Mouse (Mus musculus) retina, embryonic 14.5 days (tissue): ENCODE measurements around the gene Icam1.

ENCODE experiments used
- DNase-seq: peaks from one replicate; pipeline ENCODE4 v3.0.0-alpha.2; 2015; ENCODE audit warnings: low spot score

Gene Icam1

DNA sequence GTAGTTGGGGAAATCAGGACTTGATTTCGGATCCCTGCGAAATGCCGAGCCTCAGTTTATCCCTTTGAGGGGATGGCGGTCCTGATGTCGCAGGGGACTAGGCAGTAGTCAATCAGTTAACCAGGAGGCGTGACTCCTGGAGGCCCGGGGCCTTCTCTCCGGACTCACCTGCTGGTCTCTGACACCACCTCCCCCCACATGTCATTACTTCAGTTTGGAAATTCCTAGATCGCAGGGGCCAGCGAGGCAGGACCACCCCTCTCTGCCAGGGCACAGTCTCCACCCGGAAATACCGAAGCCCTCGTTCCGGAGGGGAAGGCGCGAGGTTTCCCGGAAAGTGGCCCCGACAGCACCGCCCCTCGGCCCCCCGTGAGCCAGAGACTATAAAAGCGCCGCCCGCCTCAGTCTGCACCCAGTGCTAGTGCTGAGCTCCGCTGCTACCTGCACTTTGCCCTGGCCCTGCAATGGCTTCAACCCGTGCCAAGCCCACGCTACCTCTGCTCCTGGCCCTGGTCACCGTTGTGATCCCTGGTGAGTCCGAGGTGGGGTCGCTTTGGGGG is at the start of gene Icam1:
Icam1 (plus strand) TSS at position 415 of the 560 bp plus-strand sequence.
- no peak for DNase-seq

DNA sequence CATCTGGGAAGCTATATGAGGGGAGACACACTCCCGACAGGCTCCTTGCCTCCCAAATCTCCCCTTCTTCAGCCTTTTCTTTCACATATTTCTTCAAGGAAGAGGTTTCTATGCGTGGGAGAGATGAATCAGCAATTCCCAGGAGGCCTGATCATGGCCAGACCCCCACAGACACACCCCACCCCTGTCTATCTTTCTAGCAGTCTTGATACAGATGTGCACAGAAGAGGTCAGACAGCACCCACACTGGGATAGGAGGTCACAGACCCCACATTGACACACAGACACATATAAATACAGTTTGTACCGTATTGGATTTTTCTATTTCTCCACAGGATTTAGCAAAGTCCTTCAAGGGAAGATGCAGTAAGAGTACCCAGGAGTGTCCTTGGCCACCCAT is 49.8 kb upstream of the Icam1 start:
- no peak for DNase-seq

- no peak for DNase-seq
These were observed 49.0 kb upstream of the Icam1 start for GRCm38 (mm10) chr9:20966747-20967146.

- DNase-seq: no peak
These were observed 44.0 kb upstream of the Icam1 start for GRCm38 (mm10) chr9:20971751-20972140.

DNA sequence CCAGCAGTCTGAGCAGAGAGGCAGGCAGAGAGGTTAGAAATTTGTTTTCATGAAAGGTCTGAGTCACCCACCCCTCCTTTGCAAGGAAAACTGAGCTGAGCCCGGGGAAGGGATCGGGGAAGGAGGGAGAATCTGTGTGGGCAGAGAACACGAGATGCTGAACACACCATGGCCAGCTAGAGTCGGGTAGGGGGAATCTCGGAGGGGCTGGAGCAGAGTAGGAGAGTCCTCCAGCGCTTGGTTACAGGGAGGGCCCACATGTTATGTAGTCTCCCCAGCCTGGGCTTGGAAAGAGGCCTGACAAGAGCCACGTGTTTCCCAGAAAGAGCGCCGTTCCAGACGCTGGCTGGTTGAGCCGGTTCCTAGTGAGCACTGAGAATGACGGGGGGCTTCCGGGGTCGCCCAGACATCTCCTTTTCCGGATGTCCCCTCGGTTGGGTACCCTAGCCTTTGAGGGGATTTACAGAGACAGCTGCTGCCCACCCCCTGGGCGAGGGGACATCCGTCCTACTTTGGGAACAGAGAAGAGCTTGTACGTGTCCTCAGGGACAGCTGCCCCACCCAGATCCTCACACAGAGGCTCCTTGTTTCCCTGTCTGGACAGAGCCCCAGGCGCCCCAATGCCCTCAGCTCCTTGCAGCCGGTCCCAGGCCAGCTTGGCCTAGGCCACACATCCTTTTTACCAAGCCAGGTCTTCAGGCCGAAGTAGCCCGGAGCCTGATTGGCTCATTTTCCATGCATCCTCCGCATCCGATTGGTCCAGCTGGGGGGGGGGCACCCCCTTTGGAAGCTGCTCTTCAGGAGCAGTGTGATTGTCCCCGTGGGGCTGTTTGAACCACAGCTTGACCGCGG is 43.4 kb upstream of the Icam1 start:
- peak; percentile 40 for DNase-seq

- DNase-seq: no peak
These were observed 42.6 kb upstream of the Icam1 start for GRCm38 (mm10) chr9:20973001-20973681.

DNA sequence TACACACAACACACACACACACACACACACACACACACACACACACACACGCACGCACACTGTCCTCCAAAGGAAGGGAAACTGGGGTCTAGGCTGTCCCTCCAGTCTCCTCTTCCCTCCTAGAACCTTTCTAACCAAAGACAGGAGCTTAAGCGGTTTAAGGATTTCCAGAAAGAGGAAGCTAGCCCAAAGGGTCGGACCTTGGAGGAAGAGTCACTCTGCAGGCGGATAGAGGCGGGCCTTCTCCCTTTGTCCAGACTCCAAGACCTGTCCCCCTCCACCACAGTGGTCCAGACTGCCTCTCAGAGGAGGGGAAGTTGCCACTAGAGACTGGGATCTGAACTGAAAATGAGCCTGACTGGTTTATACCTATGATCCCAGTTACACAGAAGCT is 42.1 kb upstream of the Icam1 start:
- no peak for DNase-seq

DNA sequence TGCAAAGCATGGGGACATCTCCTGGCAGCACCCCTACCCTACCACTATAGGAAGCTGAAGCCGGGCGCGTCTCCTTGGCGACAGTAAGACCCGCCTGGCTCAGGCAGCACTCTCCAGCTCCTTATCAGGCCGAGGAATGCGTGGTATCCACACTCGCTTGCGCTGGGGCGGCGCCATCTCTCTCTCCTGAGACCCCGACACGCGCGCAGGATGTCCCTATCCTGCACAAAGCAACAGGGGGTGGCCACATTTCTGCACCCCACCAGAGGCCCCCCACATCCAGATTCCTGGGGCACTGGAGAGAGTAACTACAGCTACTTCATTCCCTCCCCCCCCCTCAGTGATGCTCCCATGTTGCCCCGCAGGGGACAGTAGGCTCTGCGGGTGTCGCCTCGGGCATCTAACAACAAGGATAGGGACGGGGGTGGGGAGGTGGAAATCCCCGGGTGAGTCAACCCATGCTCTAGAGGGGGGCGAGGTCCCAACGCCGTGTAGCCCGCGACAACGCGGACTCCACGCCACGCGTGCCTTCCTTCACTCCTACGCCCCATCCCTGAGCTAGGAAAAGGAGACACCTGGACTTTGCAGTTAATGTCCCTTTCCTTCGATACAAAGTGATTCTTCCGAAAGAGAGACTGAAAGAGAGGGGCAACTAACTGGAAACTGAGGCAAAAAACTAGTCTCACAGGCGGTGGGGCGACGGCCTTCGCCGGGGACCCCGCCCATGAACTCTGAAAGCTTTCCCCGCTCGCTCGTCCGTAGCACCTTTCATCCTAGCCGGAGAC is 40.2 kb upstream of the Icam1 start:
- DNase-seq: peak; percentile 67

GRCm38 (mm10) chr9:20976216-20976960 is 39.4 kb upstream of the Icam1 start, which contains the start of gene S1pr2:
Gene S1pr2, minus strand, starts transcription at chr9:20976781.
- DNase-seq: peak; percentile 73

DNA sequence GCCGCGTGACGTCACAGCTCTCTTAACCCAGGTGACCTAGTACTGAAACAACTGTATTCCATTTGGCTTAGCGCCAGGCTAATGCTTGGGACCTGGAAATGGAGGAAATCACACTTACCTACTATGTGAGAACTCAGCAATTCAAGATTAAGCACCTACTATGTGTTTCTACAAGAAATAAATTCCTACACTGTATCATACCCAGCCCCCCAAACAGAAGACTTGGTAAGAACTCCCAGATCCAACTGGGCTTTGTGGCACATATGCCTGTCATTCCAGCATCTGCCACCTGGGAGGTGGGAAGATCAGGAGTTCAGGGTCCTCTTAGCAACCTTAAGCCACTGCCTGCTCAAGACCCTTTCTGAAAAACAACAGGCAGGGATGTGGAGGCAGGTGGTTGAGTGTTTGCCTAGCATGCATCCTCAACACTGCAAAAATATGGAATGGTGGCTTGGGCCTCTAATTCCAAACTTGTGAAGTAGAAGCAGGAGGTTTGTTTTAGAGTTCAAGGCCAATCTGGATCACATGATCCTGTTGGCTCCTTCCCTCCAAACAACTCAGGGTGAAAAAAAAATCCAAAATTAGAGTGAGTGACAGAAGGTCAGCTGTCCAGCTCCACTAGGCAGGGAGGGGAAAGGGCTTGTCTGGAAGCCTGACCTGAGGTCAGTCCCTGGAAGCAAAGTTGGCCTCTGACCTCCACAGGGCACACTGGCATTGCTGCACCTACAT is 38.7 kb upstream of the Icam1 start:
- no peak for DNase-seq

DNA sequence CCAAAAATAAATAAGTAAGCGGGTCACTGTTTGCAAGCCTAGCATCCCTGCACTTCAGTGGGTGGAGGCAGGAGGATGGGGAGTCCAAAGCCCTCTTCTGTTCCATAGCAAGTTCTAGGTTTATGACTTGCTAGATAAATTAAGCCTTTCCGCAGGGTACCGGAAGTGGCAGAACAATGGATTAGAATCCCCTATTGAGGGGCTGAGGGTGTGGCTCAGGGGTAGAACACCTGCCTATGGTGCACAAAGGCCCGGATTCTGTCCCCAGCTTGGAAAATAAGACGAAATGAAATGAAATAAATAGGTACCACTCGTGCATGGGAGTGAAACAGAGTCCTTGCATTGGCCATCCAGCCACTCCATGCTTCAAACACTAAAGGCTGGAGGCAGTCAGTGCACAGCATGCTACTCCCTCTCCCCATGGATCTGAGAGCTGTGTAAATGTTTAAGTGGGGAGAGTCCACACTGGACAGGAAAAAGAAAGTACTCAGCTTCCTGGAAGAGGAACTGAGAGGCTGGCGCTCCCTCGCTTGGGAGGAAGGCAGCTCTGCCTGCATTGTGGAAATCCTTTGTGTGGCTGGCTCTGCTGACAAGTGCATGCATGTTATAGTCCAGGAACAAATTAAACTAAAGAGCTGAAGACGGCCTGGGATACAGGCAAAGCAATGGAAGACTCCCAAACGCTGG is 37.2 kb upstream of the Icam1 start:
- no peak for DNase-seq

DNA sequence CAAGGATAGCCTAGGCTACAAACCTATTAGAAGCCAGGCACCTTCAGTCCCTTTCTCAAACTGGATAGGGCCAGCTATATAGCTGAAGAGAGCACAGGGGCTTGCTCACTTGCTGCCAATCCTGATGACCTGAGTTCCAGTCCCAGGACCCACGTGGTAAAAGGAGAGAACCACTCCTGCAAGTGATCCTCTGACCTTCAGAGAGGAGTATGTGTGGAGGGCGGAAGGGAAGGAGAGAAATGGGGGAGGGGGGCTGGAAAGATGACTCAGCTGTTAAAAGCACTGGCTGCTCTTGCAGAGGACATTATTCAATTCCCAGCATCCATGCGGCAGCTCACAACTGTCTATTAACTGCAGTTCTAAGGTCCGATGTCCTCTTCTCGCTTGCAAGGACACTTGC is 36.6 kb upstream of the Icam1 start:
- DNase-seq: no peak

DNA sequence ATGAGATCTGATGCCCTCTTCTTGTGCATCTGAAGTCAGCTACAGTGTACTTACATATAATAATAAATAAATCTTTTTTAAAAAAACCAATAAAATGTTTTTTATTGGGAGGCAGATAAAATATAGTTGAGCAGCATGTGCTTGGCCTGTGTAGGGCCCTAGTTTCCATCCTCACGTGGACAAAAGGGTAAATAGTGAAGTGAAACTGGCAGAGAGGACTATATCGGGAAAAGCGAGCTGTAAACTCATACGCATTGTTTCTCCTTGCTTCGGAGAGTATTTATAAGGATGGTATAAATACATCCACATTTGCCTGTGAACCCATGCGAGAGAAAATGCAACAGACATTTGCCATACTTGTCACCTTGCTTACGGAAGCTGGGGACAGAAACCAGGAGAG is 36.0 kb upstream of the Icam1 start:
- no peak for DNase-seq

GRCm38 (mm10) chr9:20982171-20982570 is 33.6 kb upstream of the Icam1 start:
- no peak for DNase-seq

- DNase-seq: no peak
These were observed 32.6 kb upstream of the Icam1 start for GRCm38 (mm10) chr9:20983169-20983568.

DNA sequence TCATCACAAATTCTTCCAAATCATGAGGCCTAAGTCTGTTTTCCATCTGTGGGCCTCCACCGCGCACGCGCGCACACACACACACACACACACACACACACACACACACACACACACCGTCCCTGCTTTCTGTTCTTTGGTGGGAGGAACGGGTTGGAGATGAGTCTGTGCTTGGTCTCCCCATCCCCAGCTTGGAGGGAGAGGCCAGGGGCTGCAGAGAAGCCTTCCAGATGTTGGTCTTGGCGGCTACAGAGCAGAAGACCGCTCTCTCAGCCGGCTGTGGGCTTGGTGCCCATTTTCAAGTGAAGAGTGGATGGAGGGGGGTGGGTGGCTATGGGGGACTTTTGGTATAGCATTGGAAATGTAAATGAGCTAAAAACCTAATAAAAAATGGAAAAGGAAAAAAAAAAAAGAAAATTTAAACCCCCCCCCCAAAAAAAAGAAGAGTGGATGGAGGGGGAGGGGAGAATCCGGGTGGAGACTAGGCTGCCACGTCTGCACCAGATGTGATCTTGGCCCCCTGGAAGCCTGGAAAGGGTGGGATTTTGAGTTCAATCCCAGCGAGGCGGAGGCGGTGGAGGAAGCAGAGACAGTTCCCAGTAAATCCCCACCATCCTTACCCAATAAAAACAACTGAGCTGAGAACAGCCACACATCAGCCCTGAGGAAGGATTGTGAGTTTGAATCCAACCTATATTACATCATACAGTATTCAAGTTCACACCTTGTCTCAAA is 28.7 kb upstream of the Icam1 start:
- DNase-seq: no peak

DNA sequence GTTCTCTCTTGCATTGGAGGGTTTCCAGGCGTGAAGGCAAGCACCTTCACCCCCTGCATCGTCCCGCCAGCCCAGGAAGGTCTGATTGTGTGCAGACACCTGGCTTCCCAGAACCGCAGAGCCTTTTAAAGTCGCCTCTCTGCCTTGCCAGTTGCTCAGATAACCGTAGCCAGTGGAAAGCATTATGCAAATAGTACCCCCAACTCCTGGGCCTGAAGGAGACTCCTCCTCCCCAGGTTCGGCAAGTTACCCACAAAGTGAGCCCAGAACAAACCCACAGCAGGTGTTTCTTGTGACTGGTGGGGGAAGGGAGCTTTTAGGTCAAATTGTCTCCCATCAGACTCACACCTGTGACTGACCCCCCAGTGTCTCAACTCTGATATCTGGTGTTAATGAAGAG is 27.8 kb upstream of the Icam1 start:
- no peak for DNase-seq

DNA sequence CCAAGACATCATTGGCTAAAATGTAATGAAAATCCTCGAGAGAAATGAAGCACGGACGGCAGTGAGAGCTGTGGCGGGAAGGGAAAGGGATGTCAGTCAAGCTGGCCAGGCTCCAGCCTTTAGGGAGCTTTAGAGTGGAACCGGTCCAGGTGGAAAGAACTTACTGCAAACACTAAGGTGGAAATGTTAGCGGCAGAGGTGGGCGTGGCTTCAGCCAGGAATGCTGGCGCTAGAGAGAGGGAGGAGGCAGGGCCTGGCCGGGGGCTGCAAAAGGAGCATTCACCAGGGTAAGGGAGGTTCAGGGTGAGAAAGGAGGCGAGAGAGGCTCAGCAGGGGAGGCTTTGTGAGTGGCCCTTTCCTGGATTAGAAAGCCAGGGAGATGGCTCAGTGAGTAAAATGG is 24.9 kb upstream of the Icam1 start:
- DNase-seq: peak; percentile 36

DNA sequence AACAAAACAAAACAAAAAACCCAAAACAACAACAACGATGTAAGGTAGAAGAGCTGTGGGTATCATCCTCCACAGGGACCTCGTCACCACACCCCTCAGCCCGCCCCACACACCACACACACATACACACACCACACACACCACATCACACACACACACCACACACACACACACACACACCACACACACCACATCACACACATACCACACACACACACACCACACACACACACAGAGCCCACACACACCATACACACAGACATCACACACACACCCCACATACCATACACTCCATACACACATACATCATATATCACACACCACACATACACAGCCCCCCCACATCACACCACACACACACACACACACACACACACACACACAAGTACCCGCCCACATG is 24.2 kb upstream of the Icam1 start:
- no peak for DNase-seq
